ENCODE assay signal across 10 mouse cellular contexts in the genomic region with DNA sequence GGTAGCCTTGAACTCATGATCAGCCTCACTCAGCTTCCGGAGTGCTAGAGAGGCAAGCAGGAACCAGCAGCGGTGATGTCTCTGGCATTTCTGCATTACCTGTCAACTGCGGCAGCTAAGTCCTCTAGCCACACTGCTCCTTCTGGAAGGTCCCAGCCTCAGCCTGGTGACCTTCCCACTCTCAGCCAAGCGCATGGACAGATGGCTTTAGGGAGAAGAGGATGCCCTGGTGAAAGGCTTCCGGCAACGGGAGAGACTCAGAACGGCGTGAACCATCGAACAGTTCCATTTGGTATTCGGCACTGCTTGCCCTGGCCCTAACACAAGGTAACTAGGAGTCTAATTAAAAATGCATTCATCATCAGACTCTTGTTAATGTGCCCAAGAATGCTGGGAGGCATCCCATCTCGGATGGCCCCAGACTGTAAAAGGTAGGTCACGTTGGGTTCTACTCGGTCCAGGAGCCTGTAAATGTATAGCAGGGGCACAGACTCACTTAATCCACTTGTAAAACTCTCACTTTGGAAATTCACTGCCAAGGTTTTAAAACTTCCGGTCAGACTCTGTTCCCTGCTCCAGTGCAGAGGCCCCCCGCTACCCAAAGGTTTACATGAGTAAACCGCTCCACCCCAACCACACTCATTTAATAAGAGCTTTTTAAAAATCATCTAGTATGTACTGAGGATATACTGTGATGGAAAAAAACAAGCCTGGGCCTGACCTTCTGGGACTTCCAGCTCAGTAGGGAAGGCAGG. TPM values are rescaled to one million over a fixed set of nuclear protein-coding genes. Genes with fewer than 3 reads are reported as not detected.
DNase-seq lines count a peak whose midpoint lies in the region; ATAC-seq and TF ChIP-seq lines count a peak whose summit lies in the region.
"Had no signal": no experiment of that assay in that cellular context is flagged by ENCODE, and none has a peak within 500 bp of the region (broad histone marks: within the 10 kb centered on the region; RNA-seq: fewer than 3 reads in every experiment).

No protein-coding gene starts in this region.

- H3K4me2 ChIP-seq in kidney, embryonic 16.5 days (replicated peaks; ENCODE audit: low read depth, low read length): no peak overlapping the region
- H3K4me2 ChIP-seq in embryonic facial prominence, embryonic 13.5 days: peak overlapping the region; percentile 24
- H3K4me2 ChIP-seq in hindbrain, embryonic 16.5 days (ENCODE audit: low read length): no peak overlapping the region
- no peak overlapping the region for H3K4me2 ChIP-seq in midbrain, postnatal 0 days (ENCODE audit: low read depth, low read length, poor library complexity, severe bottlenecking)

- no peak for TF ChIP-seq CTCF in midbrain, postnatal 0 days (IDR thresholded peaks at IDR 0.05)
- TF ChIP-seq CTCF in heart, adult 2 months (IDR thresholded peaks at IDR 0.05): no peak

- no peaks in the 10 kb centered on the region for H3K27me3 ChIP-seq in kidney, embryonic 16.5 days (ENCODE audit: insufficient read depth, low read length)
- H3K27me3 ChIP-seq in embryonic facial prominence, embryonic 13.5 days: no peaks in the 10 kb centered on the region
- no peaks in the 10 kb centered on the region for H3K27me3 ChIP-seq in hindbrain, embryonic 16.5 days (replicated peaks; ENCODE audit: control insufficient read depth, insufficient read depth, low read length)
- no peaks in the 10 kb centered on the region for H3K27me3 ChIP-seq in midbrain, postnatal 0 days (ENCODE audit: insufficient read depth, low read length)
- no peaks in the 10 kb centered on the region for H3K27me3 ChIP-seq in heart, adult 2 months (ENCODE audit: control insufficient read depth, insufficient read depth, low read length)

- peak; percentile 44 for ATAC-seq in kidney, embryonic 16.5 days (ENCODE audit: low FRiP score, low TSS enrichment)
- no peak for ATAC-seq in embryonic facial prominence, embryonic 13.5 days (ENCODE audit: insufficient number of reproducible peaks, insufficient read depth, low FRiP score, low TSS enrichment, low read depth)
- ATAC-seq in hindbrain, embryonic 16.5 days: no peak
- ATAC-seq in midbrain, postnatal 0 days (ENCODE audit: low FRiP score): no peak

- no peak overlapping the region; the same call in 1 of the 2 replicates for H3K4me3 ChIP-seq in kidney, embryonic 16.5 days (ENCODE audit: low read length)
- no peak overlapping the region for H3K4me3 ChIP-seq in embryonic facial prominence, embryonic 13.5 days
- H3K4me3 ChIP-seq in hindbrain, embryonic 16.5 days (ENCODE audit: low read length): no peak overlapping the region
- H3K4me3 ChIP-seq in midbrain, postnatal 0 days (ENCODE audit: low read depth, low read length): no peak overlapping the region
- H3K4me3 ChIP-seq in heart, adult 2 months: no peak overlapping the region

- no peak for DNase-seq in kidney, adult 8-10 months
- DNase-seq in midbrain, postnatal 0 days (ENCODE audit: low spot score): no peak
- no peak for DNase-seq in embryo, embryonic 10 days (ENCODE audit: low spot score)
- no peak for DNase-seq in heart, adult 2 months
- DNase-seq in heart, adult 11 months: no peak
- DNase-seq: B cell, adult 2 months; right cerebral cortex, postnatal 4 days had no signal

- H3K9ac ChIP-seq in kidney, embryonic 16.5 days (replicated peaks; ENCODE audit: low read length): no peak overlapping the region
- H3K9ac ChIP-seq in embryonic facial prominence, embryonic 13.5 days: 0 out of 2 replicates have a peak overlapping the region, but pooled peaks have one; percentile 27
- no peak overlapping the region for H3K9ac ChIP-seq in hindbrain, embryonic 16.5 days (ENCODE audit: low read depth, low read length)
- 0 out of 2 replicates have a peak overlapping the region, but pooled peaks have one; percentile 19 for H3K9ac ChIP-seq in midbrain, postnatal 0 days (replicated peaks; ENCODE audit: low read length, poor library complexity, severe bottlenecking)
- no peak overlapping the region for H3K9ac ChIP-seq in heart, adult 2 months (ENCODE audit: low read depth, low read length)

- no peaks in the 10 kb centered on the region for H3K36me3 ChIP-seq in kidney, embryonic 16.5 days (ENCODE audit: insufficient read depth, low read length)
- no peaks in the 10 kb centered on the region for H3K36me3 ChIP-seq in embryonic facial prominence, embryonic 13.5 days
- no peaks in the 10 kb centered on the region for H3K36me3 ChIP-seq in hindbrain, embryonic 16.5 days (ENCODE audit: control insufficient read depth, insufficient read depth, low read length)
- H3K36me3 ChIP-seq in midbrain, postnatal 0 days (ENCODE audit: insufficient read depth, low read length): 0 out of 2 replicates have a peak, but pooled peaks cover 3% of the 10 kb centered on the region
- H3K36me3 ChIP-seq in heart, adult 2 months (ENCODE audit: control insufficient read depth, insufficient read depth, low read length): no peaks in the 10 kb centered on the region

- TF ChIP-seq POLR2A in heart, adult 2 months (IDR thresholded peaks at IDR 0.05; ENCODE audit: insufficient read depth, low read depth, low read length): no peak

- TF ChIP-seq EP300 in heart, adult 2 months (IDR thresholded peaks at IDR 0.05; ENCODE audit: insufficient read depth, low read depth, low read length): no peak

- peak overlapping the region; percentile 72 for H3K27ac ChIP-seq in kidney, embryonic 16.5 days (ENCODE audit: low read length)
- peak overlapping the region; percentile 90 for H3K27ac ChIP-seq in embryonic facial prominence, embryonic 13.5 days
- H3K27ac ChIP-seq in hindbrain, embryonic 16.5 days (ENCODE audit: low read depth, low read length): peak overlapping the region; percentile 46; the same call in 1 of the 2 replicates
- peak overlapping the region; percentile 65 for H3K27ac ChIP-seq in midbrain, postnatal 0 days (ENCODE audit: low read depth, low read length)
- no peak overlapping the region for H3K27ac ChIP-seq in heart, adult 2 months

- peaks cover 3% of the 10 kb centered on the region; the same call in 1 of the 2 replicates for H3K79me2 ChIP-seq in heart, adult 2 months (replicated peaks; ENCODE audit: control insufficient read depth, insufficient read depth, low read length)

- intact Hi-C loops in heart, adult 2 months (cut with DNase I): loop anchor here (10.0 kb wide), 1 partner anchor 56 kb away; no protein-coding TSS in a partner anchor

- 65% methylated on average over 16 of the region's 16 CpGs for WGBS in kidney, embryonic 16.5 days
- WGBS in embryonic facial prominence, embryonic 13.5 days: 76% methylated on average over 16 of the region's 16 CpGs
- WGBS in hindbrain, embryonic 16.5 days: 69% methylated on average over 16 of the region's 16 CpGs
- 80% methylated on average over 16 of the region's 16 CpGs for WGBS in midbrain, postnatal 0 days
- WGBS in heart, adult 2 months: 94% methylated on average over 16 of the region's 16 CpGs

- peaks cover 22% of the 10 kb centered on the region for H3K4me1 ChIP-seq in kidney, embryonic 16.5 days (ENCODE audit: insufficient read depth, low read length)
- peaks cover 54% of the 10 kb centered on the region for H3K4me1 ChIP-seq in embryonic facial prominence, embryonic 13.5 days
- H3K4me1 ChIP-seq in hindbrain, embryonic 16.5 days (ENCODE audit: control insufficient read depth, insufficient read depth, low read depth, low read length): peaks cover 16% of the 10 kb centered on the region
- H3K4me1 ChIP-seq in midbrain, postnatal 0 days (ENCODE audit: insufficient read depth, low read length): no peaks in the 10 kb centered on the region
- no peaks in the 10 kb centered on the region; the same call in none of the 2 replicates for H3K4me1 ChIP-seq in heart, adult 2 months (ENCODE audit: control insufficient read depth, insufficient read depth, low read length)

- no peaks in the 10 kb centered on the region for H3K9me3 ChIP-seq in kidney, embryonic 16.5 days (ENCODE audit: low read length)
- H3K9me3 ChIP-seq in embryonic facial prominence, embryonic 13.5 days: no peaks in the 10 kb centered on the region
- H3K9me3 ChIP-seq in hindbrain, embryonic 16.5 days (ENCODE audit: control insufficient read depth, low read length): no peaks in the 10 kb centered on the region
- no peaks in the 10 kb centered on the region for H3K9me3 ChIP-seq in midbrain, postnatal 0 days (ENCODE audit: low read length)

RNA-seq across cellular contexts. Expression of a gene that starts 37.7 kb away (rescaled TPM):
- 15.3 and 15.8 TPM in 2 replicates for polyA plus RNA-seq in kidney, embryonic 16.5 days (2015; fragmentation: Nextera tagmentation; extraction: Ambion mirVana)
- 21.5 and 23.9 TPM in 2 replicates for polyA plus RNA-seq in embryonic facial prominence, embryonic 13.5 days (2015; fragmentation: Nextera tagmentation; extraction: Ambion mirVana)
- polyA plus RNA-seq in hindbrain, embryonic 16.5 days (2015; fragmentation: Nextera tagmentation; extraction: Ambion mirVana): 18.2 and 23.1 TPM in 2 replicates
- 72.8 and 80.7 TPM in 2 replicates for total RNA-seq in midbrain, postnatal 0 days (2014; rRNA removed)
- polyA plus RNA-seq in midbrain, postnatal 0 days (2015; fragmentation: Nextera tagmentation; extraction: Ambion mirVana): 12.9 and 13.9 TPM in 2 replicates
- total RNA-seq in heart, adult 2 months (2021): 10 to 100 TPM in 1 of 2 experiments, 1 to 10 TPM in 1; 8.9 to 10.7 TPM
- 9.1 and 11.5 TPM in 2 replicates for polyA plus RNA-seq in heart, adult 2 months (2012; rRNA removed)

Comparison
In these comparisons a context has a peak if more than half of its experiments do, and no peak if none do; other contexts are left out.
1. H3K9ac ChIP-seq: peak in embryonic facial prominence, embryonic 13.5 days (single experiment) and midbrain, postnatal 0 days (single experiment); none in kidney, embryonic 16.5 days (single experiment), hindbrain, embryonic 16.5 days (single experiment) and heart, adult 2 months (single experiment).